In genomic region chr10:115314287-115314581, GRCm38 (mm10) we compare ENCODE assay signal across 1 mouse cellular context.
A peak's percentile ranks its signal among the peaks of the same experiment; 100 is the strongest.
TF ChIP-seq lines count a peak whose summit lies in the region.

No protein-coding gene starts in this region.

TF ChIP-seq in MEL, 35 proteins besides CTCF, POLR2A, EP300 and RAD21 (continued from another document):
- TF ChIP-seq POLR2AphosphoS5 (IDR thresholded peaks at IDR 0.05; ENCODE audit: borderline replicate concordance, low read depth, low read length), result no peak
- no peak for TF ChIP-seq HCFC1 (IDR thresholded peaks at IDR 0.05; ENCODE audit: low read depth, low read length)
- no peak for TF ChIP-seq MEF2A (IDR thresholded peaks at IDR 0.05; ENCODE audit: extremely low read depth, insufficient replicate concordance, low read depth, low read length, poor library complexity, severe bottlenecking)
- peak; percentile 90; the same call in 1 of the 2 replicates for TF ChIP-seq MXI1 (IDR thresholded peaks at IDR 0.05; ENCODE audit: low read depth, low read length)
- TF ChIP-seq MAX (IDR thresholded peaks at IDR 0.05; ENCODE audit: low read length), result peak; percentile 63
- TF ChIP-seq MYB (IDR thresholded peaks at IDR 0.05; ENCODE audit: low read depth, low read length), result 0 out of 2 replicates have a peak, but pooled peaks have one; percentile 26
- TF ChIP-seq RCOR1 (IDR thresholded peaks at IDR 0.05; ENCODE audit: low read depth, low read length), result peak; percentile 49; the same call in 1 of the 2 replicates
- no peak for TF ChIP-seq NRF1 (IDR thresholded peaks at IDR 0.05; ENCODE audit: insufficient read depth, low read depth, low read length, poor library complexity, severe bottlenecking)
- TF ChIP-seq TCF12 (IDR thresholded peaks at IDR 0.05; ENCODE audit: low read depth, low read length), result 0 out of 2 replicates have a peak, but pooled peaks have one; percentile 21
- no peak for TF ChIP-seq JUND (IDR thresholded peaks at IDR 0.05; ENCODE audit: low read depth, low read length)
- TF ChIP-seq ELF1 (IDR thresholded peaks at IDR 0.05; ENCODE audit: low read depth, low read length), result no peak
